Mouse (Mus musculus): ENCODE measurements around the gene Gm2042. TPM values are rescaled to one million over a fixed set of nuclear protein-coding genes. Genes with fewer than 3 reads are reported as not detected.
"Not testable (repeated sequence)": the region's sequence is repeated elsewhere in the genome, so short reads cannot be mapped to it uniquely, and the experiment has no call there.

The Gm2042 gene
- not detected in 2 replicates for total RNA-seq (2014; rRNA removed)
- not detected in 2 replicates for polyA plus RNA-seq (2015; fragmentation: Nextera tagmentation; extraction: Ambion mirVana)

DNA sequence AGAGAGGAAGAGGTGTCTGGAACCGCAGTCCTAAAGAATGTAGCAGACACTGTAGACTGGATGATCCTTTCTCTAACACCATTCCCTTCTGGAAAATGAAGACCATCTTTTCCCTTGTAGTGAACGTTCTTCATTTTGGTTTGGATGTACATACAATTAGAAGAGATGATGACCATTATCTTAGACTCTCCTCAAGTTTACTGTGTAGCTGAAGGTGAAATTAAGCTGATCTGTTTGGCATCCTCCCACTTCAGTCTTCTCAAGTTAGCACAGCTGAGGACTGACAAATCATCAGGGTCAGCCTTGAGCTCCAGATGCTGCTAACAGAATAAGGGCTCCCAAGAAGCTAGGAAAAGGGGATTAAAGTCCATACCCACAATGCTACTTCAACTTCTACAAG, at the start of gene Gm2042:
TSS of gene Gm2042 (plus strand) at position 301 of the 400 bp plus-strand sequence.
- H3K36me3 ChIP-seq (ENCODE audit: insufficient read depth, low read length); H3K4me2 ChIP-seq (ENCODE audit: low read depth, low read length, poor library complexity, severe bottlenecking); H3K9me3 ChIP-seq (ENCODE audit: low read length); H3K4me3 ChIP-seq (ENCODE audit: low read depth, low read length); H3K9ac ChIP-seq (replicated peaks; ENCODE audit: low read length, poor library complexity, severe bottlenecking); H3K4me1 ChIP-seq (ENCODE audit: insufficient read depth, low read length); DNase-seq (ENCODE audit: low spot score); H3K27me3 ChIP-seq (ENCODE audit: insufficient read depth, low read length); ATAC-seq (ENCODE audit: low FRiP score); H3K27ac ChIP-seq (ENCODE audit: low read depth, low read length): not testable (repeated sequence)
- WGBS = 64% methylated on average over 2 of the region's 2 CpGs

GRCm38 (mm10) chr12:87919721-87920120, 34.2 kb upstream of the Gm2042 start, which contains the start of gene Gm2035:
Gm2035 (minus strand) TSS chr12:87919857.
- H3K9me3 ChIP-seq (ENCODE audit: low read length); H3K36me3 ChIP-seq (ENCODE audit: insufficient read depth, low read length); ATAC-seq (ENCODE audit: low FRiP score); H3K27ac ChIP-seq (ENCODE audit: low read depth, low read length); DNase-seq (ENCODE audit: low spot score); H3K4me2 ChIP-seq (ENCODE audit: low read depth, low read length, poor library complexity, severe bottlenecking); H3K4me1 ChIP-seq (ENCODE audit: insufficient read depth, low read length); H3K9ac ChIP-seq (replicated peaks; ENCODE audit: low read length, poor library complexity, severe bottlenecking); H3K4me3 ChIP-seq (ENCODE audit: low read depth, low read length); H3K27me3 ChIP-seq (ENCODE audit: insufficient read depth, low read length): not testable (repeated sequence)
- 68% methylated on average over 2 of the region's 2 CpGs for WGBS

DNA sequence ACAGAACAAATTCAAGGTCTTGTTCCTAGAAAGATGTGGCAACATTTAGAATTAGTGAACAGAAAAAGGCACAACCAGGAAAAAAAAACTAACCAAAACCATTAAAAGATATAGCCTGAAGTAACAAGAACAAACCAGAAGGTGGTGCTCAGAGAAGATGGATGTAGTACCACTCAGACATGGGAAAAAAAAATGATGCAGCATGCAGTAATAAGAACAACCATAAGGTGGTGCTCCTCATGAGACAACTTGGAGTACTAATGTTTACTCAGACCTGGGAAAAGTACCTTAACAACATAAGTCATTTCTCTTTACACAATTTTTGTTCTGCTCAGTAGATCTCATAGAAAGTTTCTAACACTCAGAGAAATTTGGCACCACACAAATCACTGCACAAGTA, 30.1 kb downstream of the Gm2042 start:
- not testable (repeated sequence) for H3K9me3 ChIP-seq (ENCODE audit: low read length); H3K4me1 ChIP-seq (ENCODE audit: insufficient read depth, low read length); H3K4me2 ChIP-seq (ENCODE audit: low read depth, low read length, poor library complexity, severe bottlenecking); H3K27me3 ChIP-seq (ENCODE audit: insufficient read depth, low read length); ATAC-seq (ENCODE audit: low FRiP score); H3K4me3 ChIP-seq (ENCODE audit: low read depth, low read length); H3K36me3 ChIP-seq (ENCODE audit: insufficient read depth, low read length); H3K27ac ChIP-seq (ENCODE audit: low read depth, low read length); H3K9ac ChIP-seq (replicated peaks; ENCODE audit: low read length, poor library complexity, severe bottlenecking)
- peak; percentile 40 for TF ChIP-seq CTCF (IDR thresholded peaks at IDR 0.05)
- peak; percentile 30 for DNase-seq (ENCODE audit: low spot score)

GRCm38 (mm10) chr12:88004118-88004517, 50.2 kb downstream of the Gm2042 start:
- not testable (repeated sequence) for H3K9me3 ChIP-seq (ENCODE audit: low read length); H3K4me3 ChIP-seq (ENCODE audit: low read depth, low read length); H3K27me3 ChIP-seq (ENCODE audit: insufficient read depth, low read length); H3K27ac ChIP-seq (ENCODE audit: low read depth, low read length); ATAC-seq (ENCODE audit: low FRiP score); H3K9ac ChIP-seq (replicated peaks; ENCODE audit: low read length, poor library complexity, severe bottlenecking); DNase-seq (ENCODE audit: low spot score); H3K4me1 ChIP-seq (ENCODE audit: insufficient read depth, low read length); H3K36me3 ChIP-seq (ENCODE audit: insufficient read depth, low read length); H3K4me2 ChIP-seq (ENCODE audit: low read depth, low read length, poor library complexity, severe bottlenecking)
- WGBS = 74% methylated on average over 3 of the region's 3 CpGs

Other genes with a start within 250 kb of the Gm2042 start
- gene Gm21319, start 178.3 kb upstream of the Gm2042 start, total RNA-seq (2014; rRNA removed) = not detected in 2 replicates
- not detected in 2 replicates for gene Gm21319, start 178.3 kb upstream of the Gm2042 start, polyA plus RNA-seq (2015; fragmentation: Nextera tagmentation; extraction: Ambion mirVana)
- not detected in 2 replicates for gene Gm21936, start 158.6 kb upstream of the Gm2042 start, total RNA-seq (2014; rRNA removed)
- not detected in 2 replicates for gene Gm21936, start 158.6 kb upstream of the Gm2042 start, polyA plus RNA-seq (2015; fragmentation: Nextera tagmentation; extraction: Ambion mirVana)
- gene BB287469, start 137.5 kb upstream of the Gm2042 start, total RNA-seq (2014; rRNA removed) = not detected in 2 replicates
- not detected in 2 replicates for gene BB287469, start 137.5 kb upstream of the Gm2042 start, polyA plus RNA-seq (2015; fragmentation: Nextera tagmentation; extraction: Ambion mirVana)
- gene Gm2001, start 111.7 kb upstream of the Gm2042 start, total RNA-seq (2014; rRNA removed) = not detected in 2 replicates
- gene Gm2001, start 111.7 kb upstream of the Gm2042 start, polyA plus RNA-seq (2015; fragmentation: Nextera tagmentation; extraction: Ambion mirVana) = not detected in 2 replicates
- not detected in 2 replicates for gene Gm2016, start 80.0 kb upstream of the Gm2042 start, total RNA-seq (2014; rRNA removed)
- gene Gm2016, start 80.0 kb upstream of the Gm2042 start, polyA plus RNA-seq (2015; fragmentation: Nextera tagmentation; extraction: Ambion mirVana) = not detected in 2 replicates
- gene Gm2022, start 58.7 kb upstream of the Gm2042 start, total RNA-seq (2014; rRNA removed) = not detected in 2 replicates
- gene Gm2022, start 58.7 kb upstream of the Gm2042 start, polyA plus RNA-seq (2015; fragmentation: Nextera tagmentation; extraction: Ambion mirVana) = not detected in 2 replicates
- gene Gm2035, start 34.2 kb upstream of the Gm2042 start, total RNA-seq (2014; rRNA removed) = not detected in 2 replicates
- not detected in 2 replicates for gene Gm2035, start 34.2 kb upstream of the Gm2042 start, polyA plus RNA-seq (2015; fragmentation: Nextera tagmentation; extraction: Ambion mirVana)
- not detected in 2 replicates for gene Gm2075, start 57.8 kb downstream of the Gm2042 start, total RNA-seq (2014; rRNA removed)
- not detected in 2 replicates for gene Gm2075, start 57.8 kb downstream of the Gm2042 start, polyA plus RNA-seq (2015; fragmentation: Nextera tagmentation; extraction: Ambion mirVana)
- gene Gm6803, start 64.7 kb downstream of the Gm2042 start, total RNA-seq (2014; rRNA removed) = not detected in 2 replicates
- not detected in 2 replicates for gene Gm6803, start 64.7 kb downstream of the Gm2042 start, polyA plus RNA-seq (2015; fragmentation: Nextera tagmentation; extraction: Ambion mirVana)
- not detected in 2 replicates for gene Gm2056, start 72.9 kb downstream of the Gm2042 start, total RNA-seq (2014; rRNA removed)
- not detected in 2 replicates for gene Gm2056, start 72.9 kb downstream of the Gm2042 start, polyA plus RNA-seq (2015; fragmentation: Nextera tagmentation; extraction: Ambion mirVana)
- gene Gm16368, start 129.6 kb downstream of the Gm2042 start, total RNA-seq (2014; rRNA removed) = not detected in 2 replicates
- not detected in 2 replicates for gene Gm16368, start 129.6 kb downstream of the Gm2042 start, polyA plus RNA-seq (2015; fragmentation: Nextera tagmentation; extraction: Ambion mirVana)
- not detected in 2 replicates for gene Gm10436, start 228.0 kb downstream of the Gm2042 start, total RNA-seq (2014; rRNA removed)
- not detected in 2 replicates for gene Gm10436, start 228.0 kb downstream of the Gm2042 start, polyA plus RNA-seq (2015; fragmentation: Nextera tagmentation; extraction: Ambion mirVana)

Data from midbrain, postnatal 0 days (tissue).